Mouse (Mus musculus): ENCODE data around the gene Zbtb8b. TPM values are rescaled to one million over a fixed set of nuclear protein-coding genes. Genes with fewer than 3 reads are reported as not detected.

The Zbtb8b gene
- total and polyA plus RNA-seq, 2 experiments = not detected

DNA sequence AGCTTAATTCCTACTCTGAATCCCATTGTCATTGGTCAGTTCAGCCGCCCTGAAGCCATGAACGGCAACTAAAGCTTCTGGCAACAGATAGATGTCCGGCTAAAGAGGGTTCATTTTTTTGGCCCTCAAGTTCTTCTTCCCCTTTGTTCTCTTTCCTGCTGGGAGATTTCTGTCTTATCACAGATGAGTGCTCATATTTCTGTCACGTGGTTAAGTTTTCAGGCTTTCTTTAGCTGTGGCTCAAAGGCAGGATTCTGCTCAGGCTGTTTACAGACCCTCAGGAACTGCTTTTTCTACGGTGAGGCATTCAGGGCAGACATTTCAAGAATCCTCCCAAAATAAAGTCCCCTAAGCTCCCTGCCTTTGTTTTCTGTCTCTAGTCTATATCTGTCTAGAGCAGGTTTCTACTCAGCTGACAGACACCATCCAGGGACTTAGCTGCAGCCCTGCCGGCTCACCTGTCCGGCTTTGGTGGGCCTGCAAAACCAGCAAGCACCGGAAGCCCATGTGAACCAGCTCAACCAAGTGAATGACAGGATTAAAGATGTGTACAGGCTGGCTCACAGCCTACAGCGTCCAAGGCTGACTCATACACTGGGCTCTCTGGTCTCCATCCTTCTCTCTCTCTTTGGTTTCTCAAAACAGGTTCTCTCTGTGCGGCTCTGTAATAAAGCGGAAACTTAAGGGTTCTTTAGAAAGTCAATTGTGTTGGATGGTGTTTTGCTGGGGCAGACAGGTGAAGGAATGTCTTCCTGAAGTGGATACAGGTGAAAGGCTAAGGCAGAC, 7.3 kb upstream of the Zbtb8b start:
- H3K27ac ChIP-seq (replicated peaks; ENCODE audit: insufficient read depth, low read depth, low read length) = no peak overlapping the region
- 81% methylated on average over 11 of the region's 11 CpGs for WGBS

DNA sequence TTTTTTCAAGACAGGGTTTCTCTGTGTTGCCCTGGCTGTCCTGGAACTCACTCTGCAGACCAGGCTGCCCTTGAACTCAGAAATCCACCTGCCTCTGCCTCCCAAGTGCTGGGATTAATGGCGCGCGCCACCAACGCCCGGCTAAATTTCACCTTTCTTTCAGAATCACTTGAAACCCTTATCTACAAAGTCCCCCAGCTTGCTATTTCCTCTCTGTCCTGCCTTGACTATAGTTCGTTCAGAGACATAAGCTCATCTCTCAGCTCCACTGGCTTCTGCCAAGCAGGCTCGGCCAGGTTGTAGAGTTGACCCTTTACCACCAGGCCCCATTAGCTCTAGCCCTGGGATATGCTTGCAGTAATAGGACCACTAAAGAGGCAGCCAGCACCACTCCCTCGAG, 6.7 kb upstream of the Zbtb8b start:
- 86% methylated on average over 8 of the region's 8 CpGs for WGBS
- TF ChIP-seq POLR2A (IDR thresholded peaks at IDR 0.05; ENCODE audit: extremely low read depth, insufficient read depth, low read length) (no peak), CTCF (IDR thresholded peaks at IDR 0.05; ENCODE audit: low read depth, low read length) (no peak)
- no peak for DNase-seq (ENCODE audit: extremely low read depth, low read depth, low spot score)
- H3K4me3 ChIP-seq (ENCODE audit: insufficient read depth, low read depth, low read length) = no peak overlapping the region
- no peaks in the 10 kb centered on the region for H3K79me2 ChIP-seq (ENCODE audit: control insufficient read depth, insufficient read depth, low read length)
- H3K4me1 ChIP-seq (ENCODE audit: control insufficient read depth, insufficient read depth, low read length) = no peaks in the 10 kb centered on the region; the same call in 1 of the 2 replicates
- H3K9ac ChIP-seq (ENCODE audit: low read depth, low read length) = no peak overlapping the region
- no peak overlapping the region for H3K27ac ChIP-seq (replicated peaks; ENCODE audit: insufficient read depth, low read depth, low read length)
- no peaks in the 10 kb centered on the region for H3K36me3 ChIP-seq (ENCODE audit: control insufficient read depth, insufficient read depth, low read length)
- H3K27me3 ChIP-seq (ENCODE audit: control insufficient read depth, insufficient read depth, low read length) = no peaks in the 10 kb centered on the region; the same call in 1 of the 2 replicates

More for the DNA sequence above, 7.3 kb upstream of the Zbtb8b start:
- H3K27me3 ChIP-seq (ENCODE audit: control insufficient read depth, insufficient read depth, low read length) = no peaks in the 10 kb centered on the region; the same call in 1 of the 2 replicates
- no peaks in the 10 kb centered on the region for H3K36me3 ChIP-seq (ENCODE audit: control insufficient read depth, insufficient read depth, low read length)
- no peak overlapping the region for H3K9ac ChIP-seq (ENCODE audit: low read depth, low read length)
- no peaks in the 10 kb centered on the region; the same call in 1 of the 2 replicates for H3K4me1 ChIP-seq (ENCODE audit: control insufficient read depth, insufficient read depth, low read length)
- TF ChIP-seq CTCF (IDR thresholded peaks at IDR 0.05; ENCODE audit: low read depth, low read length) (no peak), POLR2A (IDR thresholded peaks at IDR 0.05; ENCODE audit: extremely low read depth, insufficient read depth, low read length) (no peak)
- H3K4me3 ChIP-seq (ENCODE audit: insufficient read depth, low read depth, low read length) = no peak overlapping the region
- no peaks in the 10 kb centered on the region for H3K79me2 ChIP-seq (ENCODE audit: control insufficient read depth, insufficient read depth, low read length)
- DNase-seq (ENCODE audit: extremely low read depth, low read depth, low spot score) = no peak

- H3K27me3 ChIP-seq (ENCODE audit: control insufficient read depth, insufficient read depth, low read length) = peaks cover 4% of the 10 kb centered on the region; the same call in 1 of the 2 replicates
- H3K36me3 ChIP-seq (ENCODE audit: control insufficient read depth, insufficient read depth, low read length) = no peaks in the 10 kb centered on the region
- no peak for DNase-seq (ENCODE audit: extremely low read depth, low read depth, low spot score)
- no peak for TF ChIP-seq CTCF (IDR thresholded peaks at IDR 0.05; ENCODE audit: low read depth, low read length)
- TF ChIP-seq POLR2A (IDR thresholded peaks at IDR 0.05; ENCODE audit: extremely low read depth, insufficient read depth, low read length) = no peak
- 36% methylated on average over 6 of the region's 6 CpGs for WGBS
- no peaks in the 10 kb centered on the region for H3K79me2 ChIP-seq (ENCODE audit: control insufficient read depth, insufficient read depth, low read length)
- no peak overlapping the region for H3K4me3 ChIP-seq (ENCODE audit: insufficient read depth, low read depth, low read length)
- H3K27ac ChIP-seq (replicated peaks; ENCODE audit: insufficient read depth, low read depth, low read length) = no peak overlapping the region
- H3K9ac ChIP-seq (ENCODE audit: low read depth, low read length) = no peak overlapping the region
- H3K4me1 ChIP-seq (ENCODE audit: control insufficient read depth, insufficient read depth, low read length) = no peaks in the 10 kb centered on the region
Observed at GRCm38 (mm10) chr4:129441145-129441544, 492 bp upstream of the Zbtb8b start.

- DNase-seq (ENCODE audit: extremely low read depth, low read depth, low spot score) = no peak
- H3K4me1 ChIP-seq (ENCODE audit: control insufficient read depth, insufficient read depth, low read length) = no peaks in the 10 kb centered on the region
- H3K9ac ChIP-seq (ENCODE audit: low read depth, low read length) = no peak overlapping the region
- no peak for TF ChIP-seq POLR2A (IDR thresholded peaks at IDR 0.05; ENCODE audit: extremely low read depth, insufficient read depth, low read length)
- TF ChIP-seq CTCF (IDR thresholded peaks at IDR 0.05; ENCODE audit: low read depth, low read length) = no peak
- no peaks in the 10 kb centered on the region for H3K79me2 ChIP-seq (ENCODE audit: control insufficient read depth, insufficient read depth, low read length)
- no peaks in the 10 kb centered on the region for H3K36me3 ChIP-seq (ENCODE audit: control insufficient read depth, insufficient read depth, low read length)
- no peak overlapping the region for H3K27ac ChIP-seq (replicated peaks; ENCODE audit: insufficient read depth, low read depth, low read length)
- 81% methylated on average over 5 of the region's 5 CpGs for WGBS
- no peaks in the 10 kb centered on the region for H3K27me3 ChIP-seq (ENCODE audit: control insufficient read depth, insufficient read depth, low read length)
- no peak overlapping the region for H3K4me3 ChIP-seq (ENCODE audit: insufficient read depth, low read depth, low read length)
Observed at GRCm38 (mm10) chr4:129418321-129418720, 22.3 kb downstream of the Zbtb8b start.

GRCm38 (mm10) chr4:129416478-129416877, 24.2 kb downstream of the Zbtb8b start:
- no peak overlapping the region for H3K4me3 ChIP-seq (ENCODE audit: insufficient read depth, low read depth, low read length)
- H3K79me2 ChIP-seq (ENCODE audit: control insufficient read depth, insufficient read depth, low read length) = no peaks in the 10 kb centered on the region
- no peak overlapping the region for H3K27ac ChIP-seq (replicated peaks; ENCODE audit: insufficient read depth, low read depth, low read length)
- WGBS = 69% methylated on average over 5 of the region's 5 CpGs
- no peaks in the 10 kb centered on the region for H3K4me1 ChIP-seq (ENCODE audit: control insufficient read depth, insufficient read depth, low read length)
- TF ChIP-seq POLR2A (IDR thresholded peaks at IDR 0.05; ENCODE audit: extremely low read depth, insufficient read depth, low read length) (no peak), CTCF (IDR thresholded peaks at IDR 0.05; ENCODE audit: low read depth, low read length) (no peak)
- DNase-seq (ENCODE audit: extremely low read depth, low read depth, low spot score) = no peak
- H3K36me3 ChIP-seq (ENCODE audit: control insufficient read depth, insufficient read depth, low read length) = no peaks in the 10 kb centered on the region
- H3K27me3 ChIP-seq (ENCODE audit: control insufficient read depth, insufficient read depth, low read length) = no peaks in the 10 kb centered on the region
- H3K9ac ChIP-seq (ENCODE audit: low read depth, low read length) = no peak overlapping the region

GRCm38 (mm10) chr4:129415892-129416291, 24.8 kb downstream of the Zbtb8b start:
- no peak overlapping the region for H3K4me3 ChIP-seq (ENCODE audit: insufficient read depth, low read depth, low read length)
- H3K36me3 ChIP-seq (ENCODE audit: control insufficient read depth, insufficient read depth, low read length) = no peaks in the 10 kb centered on the region
- no peaks in the 10 kb centered on the region for H3K79me2 ChIP-seq (ENCODE audit: control insufficient read depth, insufficient read depth, low read length)
- 96% methylated on average over 5 of the region's 5 CpGs for WGBS
- H3K27ac ChIP-seq (replicated peaks; ENCODE audit: insufficient read depth, low read depth, low read length) = no peak overlapping the region
- no peaks in the 10 kb centered on the region for H3K4me1 ChIP-seq (ENCODE audit: control insufficient read depth, insufficient read depth, low read length)
- no peak for TF ChIP-seq POLR2A (IDR thresholded peaks at IDR 0.05; ENCODE audit: extremely low read depth, insufficient read depth, low read length)
- peak; percentile 11; the same call in 1 of the 2 replicates for TF ChIP-seq CTCF (IDR thresholded peaks at IDR 0.05; ENCODE audit: low read depth, low read length)
- no peak for DNase-seq (ENCODE audit: extremely low read depth, low read depth, low spot score)
- H3K27me3 ChIP-seq (ENCODE audit: control insufficient read depth, insufficient read depth, low read length) = no peaks in the 10 kb centered on the region
- no peak overlapping the region for H3K9ac ChIP-seq (ENCODE audit: low read depth, low read length)
